Mouse (Mus musculus) brown adipose tissue, adult 24 weeks (tissue): ENCODE data around the gene Eif3k. TPM values are rescaled to one million over a fixed set of nuclear protein-coding genes. Genes with fewer than 3 reads are reported as not detected.

Experiments
- H3K27ac ChIP-seq: fragments of 200-500 bp; replicated peaks from 2 replicates; pipeline ENCODE4 v1.5.1; 2012; ENCODE audit warnings: low read depth, mild to moderate bottlenecking, low read length
- H3K4me1 ChIP-seq: fragments of 200-500 bp; 2 replicates; pipeline ENCODE4 v1.6.1; 2012; ENCODE audit warnings: low read length, mixed read lengths; ENCODE audit not compliant: control insufficient read depth, insufficient read depth, insufficient read length
- H3K4me3 ChIP-seq: fragments of 200-500 bp; 2 replicates; pipeline ENCODE4 v1.5.1; 2012; ENCODE audit warnings: low read depth, mild to moderate bottlenecking, low read length, moderate library complexity; ENCODE audit not compliant: insufficient read depth
- polyA plus RNA-seq: library from polyadenylated mRNA; stranded (reverse); fragments of >200 nt; gene quantifications from 2 replicates; pipeline ENCODE4 v1.2.4, GENCODE M21; 2012; ENCODE audit not compliant: missing spikeins, insufficient read depth, insufficient read length

The Eif3k gene
- polyA plus RNA-seq, 1 experiment: 165 TPM

GRCm38 (mm10) chr7:28957997-28958725 is 23.5 kb downstream of the Eif3k start:
- peaks cover 46% of the 10 kb centered on the region for H3K4me1 ChIP-seq
- H3K4me3 ChIP-seq: peak overlapping the region; percentile 27; the same call in 1 of the 2 replicates

GRCm38 (mm10) chr7:28957286-28957685 is 24.4 kb downstream of the Eif3k start:
- peak overlapping the region; percentile 60 for H3K27ac ChIP-seq

More at GRCm38 (mm10) chr7:28957997-28958725, 23.5 kb downstream of the Eif3k start:
- H3K27ac ChIP-seq: peak overlapping the region; percentile 93

GRCm38 (mm10) chr7:28956270-28956669 is 25.4 kb downstream of the Eif3k start:
- peaks cover 59% of the 10 kb centered on the region for H3K4me1 ChIP-seq
- no peak overlapping the region for H3K4me3 ChIP-seq
- peak overlapping the region; percentile 58 for H3K27ac ChIP-seq

More at GRCm38 (mm10) chr7:28957286-28957685, 24.4 kb downstream of the Eif3k start:
- Histone ChIP-seq H3K4me1 (peaks cover 50% of the 10 kb centered on the region), H3K4me3 (no peak overlapping the region)

- Histone ChIP-seq H3K4me3 (no peak overlapping the region), H3K27ac (peak overlapping the region; percentile 70), H3K4me1 (peaks cover 63% of the 10 kb centered on the region)
These were observed 26.3 kb downstream of the Eif3k start for GRCm38 (mm10) chr7:28955295-28955897.

GRCm38 (mm10) chr7:28954773-28955172 is 26.9 kb downstream of the Eif3k start:
- no peak overlapping the region for H3K4me3 ChIP-seq
- H3K4me1 ChIP-seq: peaks cover 69% of the 10 kb centered on the region
- H3K27ac ChIP-seq: peak overlapping the region; percentile 70

GRCm38 (mm10) chr7:28953476-28954376 is 27.9 kb downstream of the Eif3k start:
- peaks cover 70% of the 10 kb centered on the region for H3K4me1 ChIP-seq
- H3K27ac ChIP-seq: peak overlapping the region; percentile 73
- no peak overlapping the region for H3K4me3 ChIP-seq

- Histone ChIP-seq H3K4me1 (peaks cover 69% of the 10 kb centered on the region), H3K4me3 (no peak overlapping the region), H3K27ac (peak overlapping the region; percentile 88)
These were observed 28.9 kb downstream of the Eif3k start for GRCm38 (mm10) chr7:28952786-28953185.

GRCm38 (mm10) chr7:28951764-28952163 is 29.9 kb downstream of the Eif3k start:
- Histone ChIP-seq H3K27ac (peak overlapping the region; percentile 88), H3K4me3 (no peak overlapping the region), H3K4me1 (peaks cover 72% of the 10 kb centered on the region)

GRCm38 (mm10) chr7:28950346-28951037 is 31.2 kb downstream of the Eif3k start:
- Histone ChIP-seq H3K4me3 (no peak overlapping the region), H3K27ac (peak overlapping the region; percentile 24; the same call in 1 of the 2 replicates), H3K4me1 (peaks cover 75% of the 10 kb centered on the region)

GRCm38 (mm10) chr7:28949298-28949697 is 32.4 kb downstream of the Eif3k start:
- peak overlapping the region; percentile 54 for H3K27ac ChIP-seq
- H3K4me3 ChIP-seq: no peak overlapping the region
- H3K4me1 ChIP-seq: peaks cover 74% of the 10 kb centered on the region

GRCm38 (mm10) chr7:28948746-28949145 is 32.9 kb downstream of the Eif3k start:
- Histone ChIP-seq H3K4me1 (peaks cover 73% of the 10 kb centered on the region), H3K27ac (peak overlapping the region; percentile 65), H3K4me3 (no peak overlapping the region)

- Histone ChIP-seq H3K4me1 (peaks cover 68% of the 10 kb centered on the region), H3K4me3 (no peak overlapping the region), H3K27ac (peak overlapping the region; percentile 96)
These were observed 35.4 kb downstream of the Eif3k start for GRCm38 (mm10) chr7:28946271-28946610.

GRCm38 (mm10) chr7:28945416-28946270 is 36.0 kb downstream of the Eif3k start:
- Histone ChIP-seq H3K4me1 (peaks cover 68% of the 10 kb centered on the region), H3K4me3 (no peak overlapping the region), H3K27ac (peak overlapping the region; percentile 96)
